Mouse (Mus musculus): ENCODE measurements around the gene Ntng2. TPM values are rescaled to one million over a fixed set of nuclear protein-coding genes. Genes with fewer than 3 reads are reported as not detected.

The Ntng2 gene
- polyA plus RNA-seq, 1 experiment from 2014 or later: 10.6 TPM

- 3% methylated on average over 22 of the region's 22 CpGs for WGBS
These were observed 530 bp upstream of the Ntng2 start for GRCm38 (mm10) chr2:29253205-29253865.

GRCm38 (mm10) chr2:29252059-29252598 lies 676 bp downstream of the Ntng2 start:
- peak overlapping the region; percentile 79 for H3K27ac ChIP-seq (ENCODE audit: low read length)
- peak overlapping the region; percentile 60 for H3K4me3 ChIP-seq (ENCODE audit: low read depth, low read length)
- ATAC-seq: no peak
- under 1% methylated on average over 47 of the region's 49 CpGs for WGBS
- H3K4me1 ChIP-seq (ENCODE audit: control insufficient read depth, insufficient read depth, low read length): peaks cover 35% of the 10 kb centered on the region
- no peaks in the 10 kb centered on the region for H3K9me3 ChIP-seq (replicated peaks; ENCODE audit: control insufficient read depth, low read length, poor library complexity, severe bottlenecking)
- no peaks in the 10 kb centered on the region for H3K36me3 ChIP-seq (ENCODE audit: control insufficient read depth, insufficient read depth, low read length)
- peak overlapping the region; percentile 75 for H3K9ac ChIP-seq (ENCODE audit: low read depth, low read length)
- peak overlapping the region; percentile 98 for H3K4me2 ChIP-seq (ENCODE audit: low read length)
- peaks cover 8% of the 10 kb centered on the region for H3K27me3 ChIP-seq (ENCODE audit: control insufficient read depth, insufficient read depth, low read depth, low read length)

More at GRCm38 (mm10) chr2:29253205-29253865, 530 bp upstream of the Ntng2 start:
- Histone ChIP-seq H3K9me3 (replicated peaks; ENCODE audit: control insufficient read depth, low read length, poor library complexity, severe bottlenecking) (no peaks in the 10 kb centered on the region), H3K27ac (ENCODE audit: low read length) (peak overlapping the region; percentile 79), H3K27me3 (ENCODE audit: control insufficient read depth, insufficient read depth, low read depth, low read length) (peaks cover 7% of the 10 kb centered on the region), H3K4me1 (ENCODE audit: control insufficient read depth, insufficient read depth, low read length) (peaks cover 33% of the 10 kb centered on the region), H3K4me2 (ENCODE audit: low read length) (peak overlapping the region; percentile 98), H3K9ac (ENCODE audit: low read depth, low read length) (peak overlapping the region; percentile 75), H3K36me3 (ENCODE audit: control insufficient read depth, insufficient read depth, low read length) (no peaks in the 10 kb centered on the region), H3K4me3 (ENCODE audit: low read depth, low read length) (peak overlapping the region; percentile 60)
- peak; percentile 47 for ATAC-seq

- Histone ChIP-seq H3K27me3 (ENCODE audit: control insufficient read depth, insufficient read depth, low read depth, low read length) (peaks cover 9% of the 10 kb centered on the region), H3K4me2 (ENCODE audit: low read length) (peak overlapping the region; percentile 98), H3K9me3 (replicated peaks; ENCODE audit: control insufficient read depth, low read length, poor library complexity, severe bottlenecking) (no peaks in the 10 kb centered on the region), H3K9ac (ENCODE audit: low read depth, low read length) (peak overlapping the region; percentile 75), H3K27ac (ENCODE audit: low read length) (peak overlapping the region; percentile 79), H3K36me3 (ENCODE audit: control insufficient read depth, insufficient read depth, low read length) (no peaks in the 10 kb centered on the region), H3K4me1 (ENCODE audit: control insufficient read depth, insufficient read depth, low read length) (peaks cover 40% of the 10 kb centered on the region), H3K4me3 (ENCODE audit: low read depth, low read length) (peak overlapping the region; percentile 60)
- WGBS: under 1% methylated on average over 60 of the region's 61 CpGs
- no peak for ATAC-seq
These were observed 1.4 kb downstream of the Ntng2 start for GRCm38 (mm10) chr2:29251095-29252058.

GRCm38 (mm10) chr2:29250263-29251094 lies 2.3 kb downstream of the Ntng2 start:
- Histone ChIP-seq H3K4me3 (ENCODE audit: low read depth, low read length) (peak overlapping the region; percentile 60), H3K27ac (ENCODE audit: low read length) (peak overlapping the region; percentile 79), H3K9me3 (replicated peaks; ENCODE audit: control insufficient read depth, low read length, poor library complexity, severe bottlenecking) (no peaks in the 10 kb centered on the region), H3K27me3 (ENCODE audit: control insufficient read depth, insufficient read depth, low read depth, low read length) (peaks cover 9% of the 10 kb centered on the region), H3K9ac (ENCODE audit: low read depth, low read length) (peak overlapping the region; percentile 75), H3K4me2 (ENCODE audit: low read length) (peak overlapping the region; percentile 98), H3K36me3 (ENCODE audit: control insufficient read depth, insufficient read depth, low read length) (no peaks in the 10 kb centered on the region), H3K4me1 (ENCODE audit: control insufficient read depth, insufficient read depth, low read length) (peaks cover 43% of the 10 kb centered on the region)
- WGBS: under 1% methylated on average over 44 of the region's 44 CpGs
- no peak for ATAC-seq

GRCm38 (mm10) chr2:29249852-29250251 lies 3.0 kb downstream of the Ntng2 start:
- Histone ChIP-seq H3K4me1 (ENCODE audit: control insufficient read depth, insufficient read depth, low read length) (peaks cover 46% of the 10 kb centered on the region), H3K27me3 (ENCODE audit: control insufficient read depth, insufficient read depth, low read depth, low read length) (peaks cover 9% of the 10 kb centered on the region), H3K4me3 (ENCODE audit: low read depth, low read length) (peak overlapping the region; percentile 60), H3K36me3 (ENCODE audit: control insufficient read depth, insufficient read depth, low read length) (no peaks in the 10 kb centered on the region), H3K9me3 (replicated peaks; ENCODE audit: control insufficient read depth, low read length, poor library complexity, severe bottlenecking) (no peaks in the 10 kb centered on the region), H3K4me2 (ENCODE audit: low read length) (peak overlapping the region; percentile 98), H3K9ac (ENCODE audit: low read depth, low read length) (peak overlapping the region; percentile 75), H3K27ac (ENCODE audit: low read length) (peak overlapping the region; percentile 43; the same call in 1 of the 2 replicates)
- ATAC-seq: no peak
- WGBS: 4% methylated on average over 10 of the region's 10 CpGs

- no peak for ATAC-seq
- Histone ChIP-seq H3K27ac (ENCODE audit: low read length) (no peak overlapping the region), H3K9ac (ENCODE audit: low read depth, low read length) (no peak overlapping the region), H3K9me3 (replicated peaks; ENCODE audit: control insufficient read depth, low read length, poor library complexity, severe bottlenecking) (no peaks in the 10 kb centered on the region), H3K4me3 (ENCODE audit: low read depth, low read length) (no peak overlapping the region), H3K4me1 (ENCODE audit: control insufficient read depth, insufficient read depth, low read length) (peaks cover 46% of the 10 kb centered on the region), H3K4me2 (ENCODE audit: low read length) (peak overlapping the region; percentile 98), H3K36me3 (ENCODE audit: control insufficient read depth, insufficient read depth, low read length) (no peaks in the 10 kb centered on the region), H3K27me3 (ENCODE audit: control insufficient read depth, insufficient read depth, low read depth, low read length) (peaks cover 9% of the 10 kb centered on the region)
- WGBS: 59% methylated on average over 3 of the region's 3 CpGs
These were observed 4.3 kb downstream of the Ntng2 start for GRCm38 (mm10) chr2:29248551-29248950.

GRCm38 (mm10) chr2:29247386-29247785 lies 5.4 kb downstream of the Ntng2 start:
- H3K4me1 ChIP-seq (ENCODE audit: control insufficient read depth, insufficient read depth, low read length): peaks cover 37% of the 10 kb centered on the region
- no peak overlapping the region for H3K27ac ChIP-seq (ENCODE audit: low read length)
- ATAC-seq: no peak
- H3K4me3 ChIP-seq (ENCODE audit: low read depth, low read length): no peak overlapping the region; the same call in 1 of the 2 replicates
- H3K9me3 ChIP-seq (replicated peaks; ENCODE audit: control insufficient read depth, low read length, poor library complexity, severe bottlenecking): no peaks in the 10 kb centered on the region
- peak overlapping the region; percentile 98 for H3K4me2 ChIP-seq (ENCODE audit: low read length)
- WGBS: 82% methylated on average over 2 of the region's 2 CpGs
- H3K9ac ChIP-seq (ENCODE audit: low read depth, low read length): no peak overlapping the region
- no peaks in the 10 kb centered on the region for H3K36me3 ChIP-seq (ENCODE audit: control insufficient read depth, insufficient read depth, low read length)
- peaks cover 9% of the 10 kb centered on the region for H3K27me3 ChIP-seq (ENCODE audit: control insufficient read depth, insufficient read depth, low read depth, low read length)

GRCm38 (mm10) chr2:29246891-29247290 lies 5.9 kb downstream of the Ntng2 start:
- Histone ChIP-seq H3K4me2 (ENCODE audit: low read length) (peak overlapping the region; percentile 98), H3K9me3 (replicated peaks; ENCODE audit: control insufficient read depth, low read length, poor library complexity, severe bottlenecking) (no peaks in the 10 kb centered on the region), H3K27me3 (ENCODE audit: control insufficient read depth, insufficient read depth, low read depth, low read length) (peaks cover 9% of the 10 kb centered on the region), H3K36me3 (ENCODE audit: control insufficient read depth, insufficient read depth, low read length) (no peaks in the 10 kb centered on the region), H3K9ac (ENCODE audit: low read depth, low read length) (no peak overlapping the region), H3K4me1 (ENCODE audit: control insufficient read depth, insufficient read depth, low read length) (peaks cover 34% of the 10 kb centered on the region), H3K4me3 (ENCODE audit: low read depth, low read length) (no peak overlapping the region; the same call in 1 of the 2 replicates), H3K27ac (ENCODE audit: low read length) (no peak overlapping the region)
- ATAC-seq: no peak
- 74% methylated on average over 7 of the region's 7 CpGs for WGBS
